Mouse (Mus musculus) intestine, postnatal 0 days (tissue): ENCODE measurements around the gene Fbxw7. TPM values are rescaled to one million over a fixed set of nuclear protein-coding genes. Genes with fewer than 3 reads are reported as not detected.

Experiments
- ATAC-seq: fragments of 200-750 bp; cut with Nextera tagmentation; 2 replicates; pipeline ENCODE4 v1.8.0; 2017; ENCODE audit warnings: mild to moderate bottlenecking, moderate TSS enrichment, moderate library complexity
- H3K27ac ChIP-seq: fragments of 300-500 bp; sonication (generic); 2 replicates; pipeline ENCODE4 v1.5.1; 2014; ENCODE audit warnings: mild to moderate bottlenecking, low read depth, low read length, moderate library complexity
- H3K27me3 ChIP-seq: fragments of 300-500 bp; sonication (generic); replicated peaks from 2 replicates; pipeline ENCODE4 v1.6.1; 2014; ENCODE audit warnings: low read length, mixed read lengths; ENCODE audit not compliant: control insufficient read depth, insufficient read depth
- H3K36me3 ChIP-seq: fragments of 300-500 bp; sonication (generic); 2 replicates; pipeline ENCODE4 v1.6.1; 2014; ENCODE audit warnings: mild to moderate bottlenecking, moderate library complexity; ENCODE audit not compliant: control insufficient read depth, insufficient read depth
- H3K4me1 ChIP-seq: fragments of 300-500 bp; sonication (generic); replicated peaks from 2 replicates; pipeline ENCODE4 v1.6.1; 2014; ENCODE audit warnings: antibody characterized with exemption, low read length, mixed read lengths; ENCODE audit not compliant: control insufficient read depth, insufficient read depth
- H3K4me2 ChIP-seq: fragments of 300-500 bp; sonication (generic); replicated peaks from 2 replicates; pipeline ENCODE4 v1.6.1; 2014; ENCODE audit warnings: low read depth, mild to moderate bottlenecking, moderate library complexity
- H3K4me3 ChIP-seq: fragments of 300-500 bp; sonication (generic); 2 replicates; pipeline ENCODE4 v1.5.1; 2014; ENCODE audit warnings: low read depth, low read length
- H3K9ac ChIP-seq: fragments of 300-500 bp; sonication (generic); 2 replicates; pipeline ENCODE4 v1.6.1; 2014; ENCODE audit warnings: mild to moderate bottlenecking, low read depth, low read length
- H3K9me3 ChIP-seq: fragments of 300-500 bp; sonication (generic); 2 replicates; pipeline ENCODE4 v1.6.1; 2016; ENCODE audit warnings: mixed run types; ENCODE audit not compliant: control insufficient read depth
- CTCF ChIP-seq: sonication (generic); IDR thresholded peaks from 2 replicates; pipeline ENCODE4 v1.5.1; 2016; ENCODE audit warnings: low read depth, mild to moderate bottlenecking, control low read depth, antibody characterized with exemption, moderate library complexity
- WGBS: fragments of 180-500 bp; shearing (Covaris S2); extraction: QIAGEN DNeasy Blood & Tissue Kit; methylation state at CpG from one replicate; pipeline ENCODE4 v1.1.7; 2014; 5-methylcytosine and 5-hydroxymethylcytosine counted together
- polyA plus RNA-seq: library from polyadenylated mRNA; unstranded; fragments of >200 nt; fragmentation: Nextera tagmentation; extraction: Ambion mirVana; gene quantifications from 2 replicates; pipeline ENCODE4 v1.2.1, GENCODE M21; 2015

Gene Fbxw7
- polyA plus RNA-seq, 1 experiment from 2014 or later: 5.7 TPM

DNA sequence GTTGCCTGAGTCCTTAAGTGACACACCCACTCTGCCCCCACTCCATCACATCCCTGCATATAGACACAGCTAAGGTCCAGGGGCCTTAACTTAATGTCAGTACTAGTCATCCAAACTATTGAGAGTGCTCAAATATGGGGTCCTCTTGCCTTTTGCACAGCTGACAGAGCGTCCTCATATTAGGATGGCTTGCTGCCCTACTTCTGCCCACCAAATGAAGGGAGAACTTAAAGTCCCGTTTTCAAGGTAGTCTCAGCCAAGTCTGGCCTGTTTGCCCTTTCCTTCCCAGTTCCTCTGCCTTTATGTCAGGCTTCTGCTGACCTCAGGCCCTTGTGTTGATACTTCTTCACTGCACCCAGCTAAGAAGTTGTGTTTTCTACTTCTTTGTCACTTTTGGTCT, 157.8 kb downstream of the Fbxw7 start:
- no peak overlapping the region for H3K4me2 ChIP-seq
- H3K4me1 ChIP-seq: no peaks in the 10 kb centered on the region
- no peaks in the 10 kb centered on the region for H3K27me3 ChIP-seq
- TF ChIP-seq CTCF: no peak
- no peaks in the 10 kb centered on the region for H3K9me3 ChIP-seq
- H3K4me3 ChIP-seq: no peak overlapping the region
- no peak overlapping the region for H3K9ac ChIP-seq
- H3K27ac ChIP-seq: no peak overlapping the region
- peaks cover 26% of the 10 kb centered on the region for H3K36me3 ChIP-seq
- no peak for ATAC-seq
- WGBS: 93% methylated on average over 2 of the region's 2 CpGs

GRCm38 (mm10) chr3:84974193-84974592, 159.1 kb downstream of the Fbxw7 start:
- Histone ChIP-seq H3K4me1 (no peaks in the 10 kb centered on the region), H3K27ac (no peak overlapping the region), H3K9me3 (no peaks in the 10 kb centered on the region), H3K4me3 (no peak overlapping the region), H3K9ac (no peak overlapping the region), H3K27me3 (no peaks in the 10 kb centered on the region), H3K4me2 (no peak overlapping the region), H3K36me3 (peaks cover 25% of the 10 kb centered on the region)
- no peak for ATAC-seq
- 92% methylated on average over 9 of the region's 9 CpGs for WGBS
- no peak for TF ChIP-seq CTCF

DNA sequence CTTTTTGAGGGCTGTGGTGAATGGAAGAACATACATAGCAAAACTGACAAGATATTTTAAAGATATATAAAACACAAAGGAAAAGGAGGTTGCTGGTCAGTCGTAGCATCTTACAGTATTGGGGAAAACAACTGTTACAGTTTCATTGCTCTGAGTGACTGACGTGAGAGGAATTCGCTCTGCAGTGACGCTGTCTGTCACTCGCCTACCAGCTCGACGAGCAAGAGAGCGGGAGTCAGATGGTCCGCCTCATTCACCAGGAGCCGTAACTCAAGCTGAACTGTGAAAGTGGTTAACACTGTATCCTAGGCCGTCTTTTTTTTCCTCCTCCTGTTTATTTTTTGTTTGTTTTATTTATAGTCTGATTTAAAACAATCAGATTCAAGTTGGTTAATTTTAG, 163.6 kb downstream of the Fbxw7 start:
- Histone ChIP-seq H3K4me1 (no peaks in the 10 kb centered on the region), H3K9ac (no peak overlapping the region), H3K27me3 (no peaks in the 10 kb centered on the region), H3K4me3 (no peak overlapping the region), H3K36me3 (peaks cover 17% of the 10 kb centered on the region), H3K4me2 (no peak overlapping the region), H3K9me3 (no peaks in the 10 kb centered on the region), H3K27ac (no peak overlapping the region)
- 92% methylated on average over 11 of the region's 11 CpGs for WGBS
- TF ChIP-seq CTCF: no peak
- no peak for ATAC-seq

- peaks cover 17% of the 10 kb centered on the region for H3K36me3 ChIP-seq
- WGBS: 97% methylated on average over 2 of the region's 2 CpGs
- no peaks in the 10 kb centered on the region for H3K4me1 ChIP-seq
- no peak overlapping the region for H3K4me2 ChIP-seq
- H3K27ac ChIP-seq: no peak overlapping the region
- H3K9ac ChIP-seq: no peak overlapping the region
- ATAC-seq: no peak
- no peak overlapping the region for H3K4me3 ChIP-seq
- no peaks in the 10 kb centered on the region for H3K27me3 ChIP-seq
- H3K9me3 ChIP-seq: no peaks in the 10 kb centered on the region
- no peak for TF ChIP-seq CTCF
Observed at GRCm38 (mm10) chr3:84980158-84980557, 165.1 kb downstream of the Fbxw7 start.

- no peak overlapping the region for H3K9ac ChIP-seq
- H3K36me3 ChIP-seq: 0 out of 2 replicates have a peak, but pooled peaks cover 4% of the 10 kb centered on the region
- ATAC-seq: no peak
- TF ChIP-seq CTCF: no peak
- 50% methylated on average over 4 of the region's 4 CpGs for WGBS
- no peaks in the 10 kb centered on the region for H3K27me3 ChIP-seq
- H3K4me1 ChIP-seq: no peaks in the 10 kb centered on the region
- H3K9me3 ChIP-seq: no peaks in the 10 kb centered on the region
- no peak overlapping the region for H3K4me2 ChIP-seq
- H3K4me3 ChIP-seq: no peak overlapping the region
- H3K27ac ChIP-seq: no peak overlapping the region
Observed at GRCm38 (mm10) chr3:84982688-84983087, 167.6 kb downstream of the Fbxw7 start.

GRCm38 (mm10) chr3:84985121-84985625, 170.1 kb downstream of the Fbxw7 start:
- ATAC-seq: no peak
- H3K9me3 ChIP-seq: no peaks in the 10 kb centered on the region
- no peaks in the 10 kb centered on the region for H3K4me1 ChIP-seq
- H3K36me3 ChIP-seq: no peaks in the 10 kb centered on the region
- no peak overlapping the region for H3K4me3 ChIP-seq
- H3K27ac ChIP-seq: no peak overlapping the region
- no peak for TF ChIP-seq CTCF
- H3K4me2 ChIP-seq: no peak overlapping the region
- no peaks in the 10 kb centered on the region for H3K27me3 ChIP-seq
- whole genome bisulfite sequencing: 79% methylated on average over 8 of the region's 8 CpGs
- no peak overlapping the region for H3K9ac ChIP-seq

DNA sequence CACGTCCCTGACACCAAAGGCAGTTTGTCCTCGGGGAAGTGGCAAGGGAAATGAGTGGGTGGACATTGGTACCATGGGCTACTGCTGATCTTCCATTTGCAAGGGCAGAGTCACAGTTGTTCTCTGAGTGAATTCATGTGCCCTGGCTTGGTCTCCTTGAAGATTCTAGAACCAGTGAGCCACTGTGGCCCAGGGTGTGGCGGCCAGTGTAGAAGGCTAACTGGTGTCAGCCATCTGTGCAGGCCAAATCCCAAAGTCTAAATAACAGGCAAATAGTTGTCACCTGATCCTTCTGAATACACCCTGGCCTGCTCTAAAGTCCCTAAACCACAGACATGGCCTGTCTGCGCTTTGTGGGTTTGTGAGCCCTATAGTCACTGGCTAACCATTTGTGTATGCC, 173.8 kb downstream of the Fbxw7 start:
- no peaks in the 10 kb centered on the region for H3K36me3 ChIP-seq
- 90% methylated on average over 4 of the region's 4 CpGs for WGBS
- H3K9me3 ChIP-seq: no peaks in the 10 kb centered on the region
- H3K27ac ChIP-seq: no peak overlapping the region
- H3K4me3 ChIP-seq: no peak overlapping the region
- H3K9ac ChIP-seq: no peak overlapping the region
- no peak overlapping the region for H3K4me2 ChIP-seq
- TF ChIP-seq CTCF: no peak
- H3K4me1 ChIP-seq: no peaks in the 10 kb centered on the region
- ATAC-seq: no peak
- H3K27me3 ChIP-seq: no peaks in the 10 kb centered on the region
